Mouse (Mus musculus): ENCODE results near the gene Satb1.

DNA sequence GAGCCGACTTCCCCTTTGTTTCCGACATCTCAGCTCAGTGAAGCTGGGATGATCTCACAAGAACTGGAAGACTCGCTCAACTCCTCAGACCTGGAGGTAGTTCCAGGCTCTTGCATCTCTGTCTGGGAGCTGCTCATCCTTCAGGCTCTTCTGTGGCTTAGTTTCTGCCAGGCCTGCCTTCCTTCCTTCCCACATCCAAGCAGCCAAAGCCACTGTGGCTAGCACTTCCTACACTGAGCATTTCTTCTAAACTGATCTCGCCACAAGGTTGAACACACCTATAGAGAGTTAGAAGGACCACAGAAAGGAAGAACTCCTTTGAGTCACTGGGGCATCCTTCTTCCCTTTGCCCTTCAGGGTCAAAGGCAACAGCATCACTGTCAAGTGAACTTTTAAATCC lies 44.0 kb downstream of the Satb1 start:
- no peak for TF ChIP-seq CTCF (IDR thresholded peaks at IDR 0.05; ENCODE audit: borderline replicate concordance, extremely low read depth, insufficient read depth, insufficient read length)
- TF ChIP-seq POLR2A (IDR thresholded peaks at IDR 0.05; ENCODE audit: borderline replicate concordance, extremely low read depth, insufficient read depth, insufficient read length, poor library complexity, severe bottlenecking), result no peak

All from brain, embryonic 14.5 days (tissue).